Mouse (Mus musculus) ovary, postnatal 36 days (tissue): Measurements from ENCODE around the gene Plcd3.
A peak's percentile ranks its signal among the peaks of the same experiment; 100 is the strongest.

Experiments used
- DNase-seq: peaks from one replicate; pipeline ENCODE4 v3.0.0; 2022; ENCODE audit warnings: low spot score, mixed read lengths

Plcd3 gene

DNA sequence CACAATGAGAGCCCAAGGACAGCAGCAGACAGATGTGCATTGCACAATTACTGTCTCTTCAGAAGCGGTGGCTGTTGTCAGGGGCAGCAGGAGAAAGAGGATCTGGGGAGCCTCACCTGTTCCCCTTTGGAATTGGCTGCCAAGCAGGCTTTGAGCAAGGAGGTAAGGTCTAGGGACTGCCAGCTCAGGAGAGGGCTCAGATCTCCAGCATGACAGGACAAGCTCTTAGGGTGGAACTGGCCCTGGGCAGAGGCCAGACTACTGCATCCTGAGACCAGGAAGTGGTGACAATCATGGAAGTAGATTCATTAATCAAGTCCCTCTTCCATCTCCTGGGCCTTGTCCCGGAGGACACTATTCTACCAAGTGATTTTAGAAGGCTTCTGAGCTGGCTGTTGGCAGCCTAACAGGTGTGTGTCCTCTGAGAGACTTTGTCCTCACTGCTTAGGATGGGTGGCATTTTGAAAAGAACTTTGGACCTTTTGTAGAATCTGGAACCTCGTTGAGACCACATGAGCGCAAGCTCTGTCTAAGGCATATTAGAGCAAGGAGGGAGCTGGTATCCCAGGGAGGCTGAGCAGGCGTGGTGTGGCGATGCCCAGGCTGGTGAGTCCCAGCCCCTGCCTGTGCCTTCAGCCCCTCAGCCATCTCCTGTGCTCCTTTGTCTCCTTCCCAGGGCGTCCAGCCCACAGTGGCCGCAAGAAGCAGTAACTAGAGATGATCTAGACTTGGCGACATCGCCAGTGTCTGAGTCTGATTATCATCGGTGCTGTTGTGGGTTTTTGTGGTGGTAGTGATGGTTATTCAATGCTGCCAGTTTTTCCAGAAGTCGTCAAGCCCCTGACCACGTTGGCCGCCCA is 35.0 kb downstream of the Plcd3 start:
- peak; percentile 6 for DNase-seq

- DNase-seq, result no peak
Observed at GRCm38 (mm10) chr11:103058499-103059085, 42.9 kb downstream of the Plcd3 start.

DNA sequence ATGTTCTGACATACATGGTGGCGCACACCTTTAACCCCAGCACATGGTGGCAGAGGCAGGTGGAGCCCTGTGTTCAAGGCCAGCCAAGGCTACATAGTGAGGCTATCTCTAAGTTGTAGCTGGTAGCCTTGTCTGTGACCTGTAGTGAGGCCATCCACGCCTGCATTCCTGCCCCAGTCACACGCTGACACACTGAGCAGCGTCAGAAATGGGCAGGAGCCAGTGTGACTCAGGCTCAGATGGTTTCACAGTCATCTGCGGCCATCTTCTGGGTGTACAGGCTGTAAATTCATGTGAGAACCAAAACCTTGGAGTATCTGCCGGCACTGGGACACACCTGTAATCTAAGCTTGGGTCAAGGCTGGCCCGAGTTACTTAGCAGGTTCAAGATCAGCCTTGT is 44.8 kb downstream of the Plcd3 start:
- DNase-seq, result no peak

DNA sequence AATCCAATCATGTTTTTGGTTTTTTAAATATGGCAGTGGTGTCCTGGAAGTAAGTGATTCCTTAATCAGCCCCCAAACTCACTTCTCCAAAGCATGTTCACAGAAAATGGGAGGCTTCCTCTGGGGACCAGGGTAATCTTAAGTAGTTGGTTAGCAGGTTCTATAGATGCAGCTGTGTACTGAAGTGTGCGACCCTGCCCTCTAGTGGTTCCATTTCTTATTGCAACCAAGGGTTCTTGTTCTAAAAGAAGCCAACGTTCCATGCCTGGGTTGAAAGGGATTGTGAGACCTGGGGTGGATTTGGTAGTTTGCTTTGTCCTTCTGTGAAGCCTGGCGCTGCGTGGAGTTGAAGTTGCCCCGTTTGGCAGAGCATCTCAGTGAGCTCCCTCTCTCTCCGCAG is 46.7 kb downstream of the Plcd3 start:
- no peak for DNase-seq

DNA sequence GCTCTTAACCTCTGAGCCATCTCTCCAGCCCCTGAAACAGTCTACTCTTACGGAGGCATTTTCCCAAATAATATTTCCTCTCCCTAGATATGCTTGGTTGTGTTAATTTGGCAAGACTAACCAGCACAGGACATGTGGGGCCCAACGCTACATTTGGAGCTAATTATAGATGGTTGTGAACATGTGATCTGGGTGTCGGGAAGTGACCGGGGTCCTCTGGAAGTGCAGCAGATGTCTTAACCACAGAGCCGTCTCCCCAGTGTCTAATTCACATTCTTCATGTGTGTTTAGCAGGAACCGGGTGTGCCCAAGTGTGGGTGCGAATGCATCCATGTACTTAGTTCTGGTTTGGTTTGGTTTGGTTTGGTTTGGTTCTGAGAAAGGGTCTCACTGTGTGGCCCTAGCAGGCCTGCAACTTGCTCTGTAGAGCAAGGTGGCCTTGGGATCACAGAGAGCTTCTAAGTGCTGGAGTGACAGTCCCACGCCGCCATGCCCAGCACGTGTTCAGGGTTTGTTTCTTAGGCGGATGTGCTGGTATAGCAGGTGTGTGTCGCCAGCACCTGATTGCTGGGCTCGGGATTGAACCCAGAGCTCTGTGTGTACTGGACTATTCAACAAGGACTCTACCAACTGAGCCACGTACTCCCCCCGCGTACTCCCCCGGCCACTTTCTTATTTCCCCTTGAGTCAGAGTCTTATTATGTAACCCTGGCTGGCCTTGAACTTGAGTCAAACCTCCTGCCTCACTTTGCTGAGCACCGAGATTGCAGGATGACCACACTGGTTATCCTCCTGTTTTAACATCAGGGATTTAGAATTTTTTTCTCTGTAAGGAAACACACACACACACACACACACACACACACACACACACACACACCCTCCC is 48.0 kb downstream of the Plcd3 start:
- DNase-seq, result no peak

DNA sequence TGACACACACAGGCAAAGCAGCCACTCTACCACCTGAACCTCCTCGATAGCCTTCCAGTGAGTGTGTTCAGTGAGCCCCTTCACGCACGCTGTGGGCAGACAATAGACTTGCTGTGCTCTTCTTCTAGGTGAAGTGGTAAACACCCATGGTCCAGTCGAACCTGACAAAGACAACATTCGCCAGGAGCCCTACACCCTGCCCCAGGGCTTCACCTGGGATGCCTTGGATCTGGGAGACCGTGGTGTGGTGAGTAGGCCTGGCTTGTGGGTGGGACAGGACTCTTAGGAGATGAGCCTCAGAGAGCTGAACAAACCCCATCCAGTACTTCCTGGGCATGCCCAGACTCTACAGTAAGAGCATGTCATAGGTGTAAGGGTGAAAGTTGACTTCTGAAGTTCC is 49.4 kb downstream of the Plcd3 start:
- DNase-seq, result no peak

GRCm38 (mm10) chr11:103051249-103051691 is 50.2 kb downstream of the Plcd3 start:
- peak; percentile 38 for DNase-seq

GRCm38 (mm10) chr11:103050153-103050552 is 51.3 kb downstream of the Plcd3 start:
- DNase-seq, result no peak

DNA sequence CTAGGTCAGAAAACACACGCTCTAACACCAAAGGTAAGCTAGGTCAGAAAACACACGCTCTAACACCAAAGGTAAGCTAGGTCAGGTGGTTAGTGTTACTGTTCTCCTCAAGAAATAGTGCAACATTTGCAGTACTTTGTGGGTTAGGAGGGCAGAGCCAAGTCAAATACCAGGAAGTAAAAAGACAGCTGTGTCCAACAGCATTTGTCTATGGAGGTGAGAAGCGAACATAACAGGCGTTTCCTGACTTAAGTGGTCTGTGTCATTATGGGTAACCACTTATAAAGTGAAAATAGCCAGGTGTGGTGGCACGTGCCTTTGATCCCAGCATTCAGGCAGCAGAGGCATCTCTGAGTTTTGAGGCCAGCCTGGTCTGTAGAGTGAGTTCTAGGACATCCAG is 51.8 kb downstream of the Plcd3 start:
- DNase-seq, result no peak

DNA sequence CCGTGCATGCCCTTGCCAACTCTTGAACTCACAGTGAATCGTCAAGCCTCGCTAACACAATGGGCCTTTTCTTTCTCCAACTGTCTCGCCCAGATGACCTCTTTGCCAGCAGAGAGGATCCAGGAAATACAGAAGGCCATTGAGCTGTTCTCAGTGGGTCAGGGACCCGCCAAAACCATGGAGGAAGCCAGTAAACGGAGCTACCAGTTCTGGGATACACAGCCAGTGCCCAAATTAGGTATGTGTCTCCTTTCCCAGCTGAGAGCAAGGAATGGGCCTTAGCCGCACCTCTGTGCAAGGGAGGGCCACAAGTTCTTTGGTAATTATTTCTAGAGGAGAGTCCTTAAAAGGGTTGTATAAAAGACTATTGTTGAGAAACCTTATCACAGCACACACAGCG is 55.2 kb downstream of the Plcd3 start:
- no peak for DNase-seq

GRCm38 (mm10) chr11:103043982-103044381 is 57.5 kb downstream of the Plcd3 start:
- no peak for DNase-seq

GRCm38 (mm10) chr11:103042828-103043227 is 58.6 kb downstream of the Plcd3 start:
- no peak for DNase-seq

DNA sequence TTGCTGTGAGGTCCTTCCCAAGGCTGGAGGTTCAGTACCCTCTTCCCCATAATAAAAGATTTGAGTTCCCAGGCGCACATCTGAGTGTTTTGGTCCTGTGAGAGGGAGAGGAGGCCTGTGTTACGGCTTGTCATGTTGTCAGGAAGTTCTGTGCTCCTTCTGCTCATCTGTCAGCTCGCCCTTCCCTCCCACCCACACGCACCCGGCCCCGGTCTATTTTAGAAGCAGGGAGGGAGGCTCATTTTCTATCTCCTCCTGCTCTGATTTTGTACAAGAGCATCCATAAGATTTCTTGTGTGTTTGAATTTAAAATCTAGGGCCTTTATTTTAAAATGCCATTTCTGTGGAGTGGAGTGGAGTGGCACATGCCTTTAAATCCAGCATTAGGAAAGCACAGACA is 63.4 kb downstream of the Plcd3 start:
- DNase-seq, result no peak

DNA sequence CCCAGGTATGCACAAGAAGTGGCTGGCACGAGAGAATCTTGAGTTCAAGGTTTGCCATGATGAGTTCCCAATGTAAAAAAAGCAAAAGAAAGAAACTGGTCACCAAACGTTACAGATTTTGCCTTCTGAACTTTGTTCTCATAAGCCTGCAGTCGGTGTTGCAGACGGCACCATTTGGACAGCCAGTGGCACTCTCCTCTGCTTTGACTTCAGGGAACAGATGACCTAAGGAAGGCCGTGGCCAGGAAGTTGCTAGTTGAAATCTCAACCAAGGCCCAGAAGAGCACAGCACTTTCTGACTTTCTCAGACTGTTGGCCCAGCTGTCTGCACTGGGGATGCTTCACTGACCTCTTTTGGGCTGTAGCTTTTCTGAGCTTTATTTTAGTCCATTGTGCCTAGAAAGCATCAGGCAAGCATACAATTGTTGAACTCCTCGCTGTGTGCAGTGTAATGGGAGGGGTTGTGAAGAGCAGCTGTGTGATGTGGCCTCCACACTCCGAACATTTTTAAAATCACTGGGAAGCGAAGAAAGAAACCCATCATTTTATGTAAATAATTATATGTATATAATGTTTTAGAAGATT is 64.5 kb downstream of the Plcd3 start:
- DNase-seq, result no peak

DNA sequence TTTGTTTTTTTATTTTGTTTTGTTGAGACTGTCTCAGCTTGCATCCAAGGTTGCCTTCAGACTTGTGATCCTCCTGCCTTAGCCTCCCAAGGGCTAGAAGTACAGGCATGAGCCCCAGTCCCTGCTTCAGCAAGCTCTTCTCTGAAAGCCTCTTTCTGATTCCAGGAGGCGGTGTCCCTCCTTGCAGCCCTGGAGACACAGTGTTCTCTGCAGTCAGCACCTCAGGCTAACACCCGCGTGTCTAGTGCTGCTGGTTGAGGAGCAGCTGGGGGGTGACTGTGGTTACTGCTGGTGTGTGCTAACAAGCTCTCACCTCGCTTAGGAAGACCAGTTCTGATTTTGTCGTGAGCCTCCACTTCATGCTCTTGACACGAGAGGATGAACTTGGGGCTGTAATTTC is 66.5 kb downstream of the Plcd3 start:
- no peak for DNase-seq

GRCm38 (mm10) chr11:103033030-103033429 is 68.4 kb downstream of the Plcd3 start:
- DNase-seq, result no peak

- peak; percentile 89 for DNase-seq
Observed at GRCm38 (mm10) chr11:103028176-103028891, 73.1 kb downstream of the Plcd3 start, which contains the start of the genes Nmt1 and Dcakd. TSS of gene Nmt1 (plus strand) at chr11:103028190. TSS of gene Dcakd (minus strand) at chr11:103028333.

DNA sequence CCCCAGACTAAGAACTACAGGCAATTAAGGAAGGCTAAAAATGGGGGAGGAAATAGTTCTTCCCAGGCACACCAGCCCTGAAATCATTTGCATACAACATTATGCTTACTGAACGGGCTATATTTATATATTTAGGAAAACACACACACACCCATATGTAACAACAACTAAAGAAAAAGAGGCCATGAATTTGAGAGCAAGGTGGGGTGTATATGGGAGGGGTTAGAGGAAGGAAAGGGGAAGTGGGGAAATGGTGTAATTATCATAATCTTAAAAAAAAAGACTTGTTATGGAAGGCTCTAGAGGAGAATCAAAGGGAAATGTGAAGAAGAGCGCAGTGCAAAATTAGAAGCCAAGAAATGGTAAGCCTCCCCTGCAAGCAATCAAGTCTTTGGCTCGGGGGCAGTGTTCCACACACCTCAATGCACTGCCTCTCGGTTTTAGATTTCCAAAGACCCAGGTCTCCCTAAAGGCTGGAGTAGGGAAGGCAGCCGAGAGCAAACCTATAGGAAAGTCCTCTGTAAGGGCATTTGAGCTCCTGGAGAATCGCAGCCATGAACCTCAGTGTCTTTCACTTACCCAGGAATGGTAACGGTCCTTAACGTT is 73.8 kb downstream of the Plcd3 start:
- no peak for DNase-seq

DNA sequence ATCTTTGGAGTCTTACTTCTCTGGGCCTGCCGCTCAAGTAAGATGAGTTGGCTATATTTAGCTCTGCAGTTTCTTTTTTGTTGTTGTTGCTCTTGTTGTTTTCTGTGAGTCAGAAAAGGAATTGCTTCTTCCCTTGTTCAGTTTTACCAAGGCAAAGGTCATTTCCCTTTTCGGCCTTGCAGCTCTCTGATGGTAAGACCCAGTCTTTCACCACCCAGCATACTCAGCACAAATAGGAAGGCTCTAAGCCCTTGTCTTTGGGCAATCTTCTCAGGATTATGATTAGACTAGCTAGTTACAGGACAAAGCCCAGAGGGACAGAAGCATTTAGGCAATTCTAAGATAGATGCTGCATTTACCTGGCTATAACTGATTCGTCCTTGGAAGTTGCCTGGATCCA is 74.6 kb downstream of the Plcd3 start:
- no peak for DNase-seq

DNA sequence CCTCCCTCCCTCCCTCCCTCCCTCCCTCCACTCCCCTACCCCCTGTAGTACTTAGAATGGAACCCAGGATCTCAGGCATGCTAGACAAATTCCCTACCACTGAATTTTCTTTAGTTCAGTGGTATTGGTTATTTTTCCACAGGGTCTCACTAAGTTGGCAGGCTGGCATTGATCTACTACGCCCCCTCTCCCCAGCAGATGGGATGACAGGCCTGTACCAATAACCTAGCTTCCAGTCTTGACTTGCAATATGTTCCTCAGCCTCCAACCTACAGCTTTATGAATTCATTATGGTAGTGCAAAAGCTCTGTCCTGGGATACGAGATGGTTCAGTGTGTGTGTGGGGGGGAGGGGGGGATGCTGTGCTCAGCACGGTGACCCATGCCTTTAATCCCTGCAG is 77.5 kb downstream of the Plcd3 start:
- no peak for DNase-seq

- no peak for DNase-seq
Observed at GRCm38 (mm10) chr11:103020713-103021335, 80.6 kb downstream of the Plcd3 start.
